Mouse (Mus musculus): Measurements from ENCODE around the gene Vipas39.
"Not testable (repeated sequence)": the region's sequence is repeated elsewhere in the genome, so short reads cannot be mapped to it uniquely, and the experiment has no call there.

The Vipas39 gene

DNA sequence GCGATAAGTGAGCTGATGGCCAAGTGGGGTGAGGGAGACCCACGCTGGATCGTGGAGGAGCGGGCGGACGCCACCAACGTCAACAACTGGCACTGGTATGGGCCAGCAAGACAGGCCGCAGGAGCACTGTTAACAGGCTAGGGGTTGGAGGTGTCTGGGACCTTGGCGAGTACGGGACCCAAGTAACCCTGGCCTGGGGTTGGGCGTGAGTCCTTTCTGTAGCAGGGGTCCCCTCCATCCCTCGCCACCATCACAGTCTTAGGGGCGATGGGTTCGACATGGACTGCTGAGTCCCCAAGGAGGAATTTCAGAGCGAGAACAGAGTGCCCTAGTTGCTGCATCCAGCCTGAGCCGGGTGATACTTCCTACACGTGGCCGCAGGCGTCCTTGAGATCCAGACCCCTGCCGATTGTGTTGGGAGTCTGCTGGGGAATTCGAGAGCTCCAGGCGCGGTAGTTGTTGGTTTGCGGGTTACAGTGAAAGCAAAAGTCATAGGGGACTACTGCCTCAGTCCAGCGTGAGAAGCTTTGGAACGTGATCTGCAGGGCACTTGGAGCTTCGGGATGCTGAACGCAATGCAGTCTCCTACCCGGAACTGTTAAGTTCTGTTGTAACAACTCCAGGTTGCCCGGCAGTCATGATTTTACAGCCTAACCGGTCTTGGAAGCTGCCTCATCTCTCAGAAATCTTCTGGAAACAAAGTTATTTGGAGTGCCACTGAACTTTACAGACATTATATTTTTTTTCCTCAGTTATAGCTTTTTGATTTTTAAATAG is 959 bp upstream of the Vipas39 start:
- DNase-seq (ENCODE audit: low read depth, low spot score): peak; percentile 35

DNA sequence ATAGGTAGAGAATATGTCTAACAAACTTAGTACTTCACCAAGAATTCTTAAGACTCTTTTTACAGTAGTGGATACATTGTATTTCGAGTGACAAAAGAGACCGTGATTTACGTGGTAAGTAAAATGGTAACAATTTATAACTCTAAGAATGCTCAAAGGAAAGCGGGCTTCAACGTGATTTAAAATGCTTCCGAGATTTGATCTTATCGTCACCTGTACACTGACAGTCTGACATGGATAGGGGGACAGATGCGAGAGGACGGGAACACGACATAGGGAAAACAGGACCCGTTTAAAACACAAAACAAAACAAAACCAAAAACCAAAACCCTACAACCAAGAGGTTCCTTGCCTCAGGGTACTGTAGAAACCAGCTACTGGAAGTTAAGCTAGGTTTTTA is 612 bp downstream of the Vipas39 start:
- no peak for DNase-seq (ENCODE audit: low read depth, low spot score)

DNA sequence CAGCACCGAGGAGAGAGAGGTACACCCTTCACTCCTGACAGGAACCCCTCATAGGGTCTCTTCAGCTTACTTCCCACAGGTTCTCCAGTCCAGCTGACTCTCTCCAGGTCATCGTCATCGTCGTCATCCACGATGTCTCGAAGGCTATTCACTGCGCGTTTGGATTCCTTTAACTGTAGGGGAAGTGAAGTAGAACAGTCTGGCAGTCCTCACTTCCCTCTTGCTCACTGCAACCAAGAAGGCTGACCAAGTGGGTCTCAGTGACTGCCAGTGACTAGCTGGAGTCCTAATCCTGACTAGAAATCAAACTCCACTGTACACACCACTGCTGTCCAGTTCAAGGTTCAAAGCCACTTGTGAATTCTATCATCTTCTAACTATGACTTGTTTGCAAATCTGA is 5.5 kb downstream of the Vipas39 start:
- no peak for DNase-seq (ENCODE audit: low read depth, low spot score)

DNA sequence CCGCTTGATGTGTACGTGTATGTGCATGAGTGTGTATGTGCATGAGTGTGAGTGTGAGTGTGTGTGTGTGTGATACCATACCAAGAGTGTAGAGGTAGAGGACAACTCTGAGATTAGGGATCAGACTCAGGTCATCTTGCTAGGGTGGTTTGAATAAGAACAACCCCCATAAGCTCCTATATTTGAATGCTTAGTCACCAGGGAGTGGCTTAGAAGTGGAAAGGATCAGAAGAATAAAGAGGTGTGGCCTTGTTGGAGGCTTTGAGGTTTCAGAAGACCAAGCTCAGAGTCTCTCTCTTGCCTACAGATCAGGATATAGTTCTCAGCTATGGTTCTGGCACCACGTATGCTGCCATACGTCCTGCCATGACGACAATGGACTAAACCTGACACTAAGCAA is 9.4 kb downstream of the Vipas39 start:
- DNase-seq (ENCODE audit: low read depth, low spot score): no peak

DNA sequence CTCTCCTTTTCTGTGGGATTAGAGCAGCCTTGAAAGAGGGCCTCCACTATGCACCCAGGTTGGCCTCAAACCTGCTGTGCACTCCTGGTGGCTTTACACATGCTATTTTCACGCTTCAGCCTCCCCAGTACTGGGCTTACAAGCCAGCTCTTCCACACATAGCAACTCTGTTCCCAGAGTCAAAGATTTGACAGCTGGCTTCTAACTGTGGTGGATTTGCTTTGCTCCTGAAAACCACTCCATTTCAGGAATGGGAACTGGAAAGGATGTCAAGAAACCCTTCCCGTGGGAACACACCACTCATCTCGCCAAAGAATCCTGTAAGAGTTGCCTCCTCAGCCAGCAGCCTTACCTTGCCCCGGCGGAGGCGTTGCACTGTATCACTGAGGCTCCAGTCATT is 12.2 kb downstream of the Vipas39 start:
- DNase-seq (ENCODE audit: low read depth, low spot score): no peak

DNA sequence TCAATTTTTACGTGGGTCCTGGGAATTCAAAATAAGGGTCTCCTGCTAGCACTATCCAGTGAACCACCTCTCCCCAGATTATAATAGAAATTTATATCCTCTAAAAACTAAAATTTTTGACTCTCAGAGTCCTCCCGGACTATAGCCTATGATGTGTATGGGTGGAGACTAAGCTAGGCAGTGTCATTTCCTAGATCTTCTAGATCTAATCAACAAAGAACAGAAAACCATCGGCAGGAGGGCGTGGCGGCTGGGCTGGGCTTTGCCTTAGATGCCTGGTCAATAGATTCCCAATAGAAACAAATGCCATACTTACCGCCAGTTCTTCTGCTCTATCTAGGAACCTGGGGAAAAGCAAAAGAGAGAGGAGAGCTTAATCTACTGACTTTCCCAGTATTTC is 15.9 kb downstream of the Vipas39 start:
- DNase-seq (ENCODE audit: low read depth, low spot score): no peak

DNA sequence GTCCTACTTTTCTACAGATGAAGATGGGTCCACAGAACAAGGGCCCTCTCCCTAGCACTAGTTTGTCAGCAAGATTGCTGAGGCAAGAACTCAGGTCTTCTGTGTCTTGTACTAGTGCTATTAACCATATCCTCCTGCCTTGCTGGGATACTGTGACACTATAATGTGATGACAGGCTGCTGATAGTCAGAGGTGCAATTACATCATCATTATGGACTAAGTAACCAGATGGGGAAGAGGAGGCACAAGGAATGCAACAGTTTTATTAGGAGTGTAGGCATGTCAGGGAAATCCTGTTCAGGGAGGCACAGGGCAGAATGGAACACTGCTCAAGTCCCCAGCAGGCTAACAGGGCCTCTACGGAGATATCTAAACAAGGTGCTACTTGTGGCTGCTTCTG is 27.4 kb downstream of the Vipas39 start, which contains the start of gene Noxred1:
Noxred1 (minus strand) TSS at position 101 of the 400 bp plus-strand sequence.
- no peak for DNase-seq (ENCODE audit: low read depth, low spot score)

DNA sequence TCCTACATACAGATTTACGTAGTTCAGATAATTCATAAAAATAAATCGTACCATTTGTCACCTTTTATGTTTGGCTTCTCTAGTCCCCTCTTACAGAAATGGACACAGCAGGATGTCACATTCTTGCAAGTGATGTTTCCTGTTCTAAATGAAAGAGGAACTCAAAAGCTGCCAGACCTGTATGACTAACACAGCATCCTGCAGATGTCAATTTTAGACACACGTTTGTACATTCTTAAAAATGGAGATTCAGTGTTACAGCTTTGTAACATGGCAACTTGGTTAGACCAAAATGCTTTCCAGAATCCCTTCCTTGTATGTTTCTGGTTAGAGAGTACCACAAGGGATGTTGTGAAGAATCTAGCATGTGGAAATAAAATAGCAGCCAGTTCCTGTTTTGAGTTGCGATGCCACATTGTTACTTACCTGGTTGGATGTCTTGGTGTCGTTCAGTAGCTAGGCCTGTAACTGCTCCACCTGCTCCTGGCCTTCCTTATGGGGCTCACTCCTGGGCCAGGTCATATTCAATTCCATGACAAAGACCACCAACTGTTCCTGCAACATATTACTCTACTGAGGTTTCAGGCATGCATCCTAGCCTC is 29.1 kb downstream of the Vipas39 start:
- peak; percentile 9 for DNase-seq (ENCODE audit: low read depth, low spot score)

DNA sequence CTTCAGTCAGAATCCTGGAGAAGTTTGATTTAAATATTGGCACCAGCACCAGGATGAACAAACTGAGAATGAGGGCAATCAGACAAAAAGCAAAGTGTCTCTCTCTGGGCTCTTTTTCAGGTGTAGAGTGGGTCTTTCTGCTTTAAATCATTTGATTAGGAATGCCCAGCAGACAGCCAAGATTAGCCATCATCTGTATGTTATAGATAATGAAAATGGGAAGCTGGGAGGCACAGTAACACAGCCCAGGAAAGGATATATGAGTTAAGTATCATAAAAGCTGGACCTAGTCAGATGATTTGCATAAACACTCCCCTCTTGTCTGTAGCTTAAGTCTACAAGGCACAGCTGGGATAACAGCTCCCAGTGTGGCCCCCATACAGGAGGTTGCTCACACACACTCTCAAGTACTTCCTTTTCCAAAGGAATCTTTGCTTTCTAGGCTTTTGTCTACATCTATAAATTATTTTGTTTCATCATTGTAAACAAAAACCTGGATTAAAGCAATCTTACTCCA is 35.6 kb downstream of the Vipas39 start:
- no peak for DNase-seq (ENCODE audit: low read depth, low spot score)

DNA sequence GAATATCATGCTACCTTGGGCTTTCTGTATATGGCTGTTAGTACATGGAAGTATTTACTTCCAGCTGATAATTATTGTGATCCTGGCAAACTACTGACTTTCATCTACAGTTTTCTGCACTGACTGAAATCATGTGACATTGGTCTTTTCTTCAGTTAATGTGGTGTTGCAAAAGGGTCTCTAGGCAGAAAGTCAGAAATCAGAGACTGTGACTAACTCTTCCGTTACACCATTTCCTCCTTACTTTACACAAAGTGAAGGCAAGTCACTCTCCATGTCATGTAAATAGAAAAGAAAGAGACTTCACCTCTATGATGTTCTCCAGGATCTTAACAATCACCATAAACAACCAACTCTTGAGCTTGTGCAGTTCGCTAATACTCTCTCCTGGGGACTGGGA is 36.4 kb downstream of the Vipas39 start:
- DNase-seq (ENCODE audit: low read depth, low spot score): no peak

DNA sequence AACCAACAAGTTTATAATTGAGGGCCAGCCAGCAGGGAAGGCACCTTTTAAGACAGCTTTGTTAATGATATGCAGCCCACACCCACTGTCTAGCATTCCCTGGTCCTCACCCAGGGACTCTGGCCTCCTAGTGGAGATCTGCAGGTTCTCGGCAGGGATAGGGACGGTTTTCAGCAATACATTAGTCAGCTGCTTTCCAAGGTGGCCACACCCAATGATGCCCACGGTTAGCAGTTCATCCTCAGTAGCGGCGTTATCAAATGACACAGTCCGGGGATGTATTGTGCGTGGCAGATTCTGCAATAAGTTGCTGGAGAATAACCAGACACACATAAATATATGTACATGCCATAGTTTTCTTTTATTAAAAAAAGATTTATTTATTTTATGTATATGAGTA is 39.3 kb downstream of the Vipas39 start:
- DNase-seq (ENCODE audit: low read depth, low spot score): no peak

DNA sequence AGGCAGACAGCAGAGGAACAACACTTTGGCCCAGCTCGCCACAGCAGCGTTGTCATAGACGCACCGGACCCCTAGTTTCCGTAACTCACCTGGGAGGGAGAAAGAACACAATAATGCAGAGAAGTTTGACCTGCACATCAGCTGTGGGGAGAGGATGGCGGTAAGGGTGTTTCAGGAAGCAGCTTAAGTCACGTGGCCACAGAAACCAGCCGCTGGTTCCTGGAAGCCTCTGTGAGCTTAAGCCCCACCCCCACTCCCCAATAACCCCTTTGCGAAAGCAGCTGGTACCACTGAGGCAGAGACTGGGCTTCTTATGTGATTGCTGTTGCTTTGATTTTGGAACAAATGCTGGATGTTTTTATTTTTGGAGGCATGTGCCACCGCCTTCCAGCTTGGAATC is 41.1 kb downstream of the Vipas39 start:
- peak; percentile 27 for DNase-seq (ENCODE audit: low read depth, low spot score)

DNA sequence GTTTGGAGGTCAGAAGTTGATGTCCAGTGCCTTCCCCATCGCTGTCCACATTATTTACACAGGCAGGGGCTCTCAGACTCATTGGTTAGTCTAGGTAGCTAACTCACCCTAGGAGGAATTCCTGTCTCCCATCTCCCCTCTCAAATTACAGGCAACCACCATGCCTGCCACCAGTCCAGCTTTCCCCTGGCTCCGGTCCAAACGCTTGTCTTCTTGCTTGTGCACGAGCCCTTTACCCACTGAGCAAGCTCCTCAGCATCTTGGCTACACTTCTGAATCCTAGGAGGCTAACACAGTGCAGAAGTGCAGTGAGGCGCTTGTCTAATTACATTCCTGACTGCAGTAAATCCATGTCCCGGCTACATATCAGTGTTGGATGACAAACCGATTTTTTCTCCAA is 46.7 kb downstream of the Vipas39 start:
- no peak for DNase-seq (ENCODE audit: low read depth, low spot score)

DNA sequence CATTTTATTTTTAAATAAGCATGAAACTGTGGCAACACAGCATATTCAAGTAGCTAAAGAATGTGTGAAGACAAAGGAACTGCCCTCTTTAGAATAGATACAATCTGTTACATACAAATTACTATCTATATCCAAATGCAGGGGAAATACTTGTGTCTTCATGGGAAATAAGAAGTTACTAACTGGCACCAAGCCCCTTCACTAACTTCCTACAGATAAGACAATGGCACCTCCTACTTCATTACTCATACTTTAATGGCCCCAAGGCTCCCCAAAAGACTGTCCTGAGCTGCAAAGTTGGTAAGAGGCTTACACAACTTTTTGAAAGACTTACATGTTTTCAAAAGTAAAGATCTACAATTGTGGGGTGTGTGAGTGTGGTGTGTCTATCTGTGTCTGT is 48.5 kb downstream of the Vipas39 start:
- DNase-seq (ENCODE audit: low read depth, low spot score): no peak

DNA sequence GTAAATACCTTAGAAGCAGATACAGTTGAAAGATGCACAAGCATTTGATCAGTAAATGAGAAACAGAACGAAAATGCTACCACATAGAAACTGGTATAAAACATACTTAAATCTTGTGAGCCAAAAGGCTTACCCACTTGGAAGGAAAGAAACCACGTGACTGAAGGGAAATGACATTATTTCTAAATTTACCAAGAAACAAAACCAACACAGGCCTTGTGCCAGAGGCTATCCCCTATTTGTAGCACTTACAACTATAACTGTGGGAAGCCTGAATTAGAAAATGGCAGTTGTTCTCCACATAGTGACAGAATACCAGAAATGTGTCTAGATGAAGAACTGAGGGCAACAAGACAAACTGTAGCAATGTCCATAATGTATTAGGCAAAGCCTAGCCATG is 50.0 kb downstream of the Vipas39 start:
- DNase-seq (ENCODE audit: low read depth, low spot score): no peak

DNA sequence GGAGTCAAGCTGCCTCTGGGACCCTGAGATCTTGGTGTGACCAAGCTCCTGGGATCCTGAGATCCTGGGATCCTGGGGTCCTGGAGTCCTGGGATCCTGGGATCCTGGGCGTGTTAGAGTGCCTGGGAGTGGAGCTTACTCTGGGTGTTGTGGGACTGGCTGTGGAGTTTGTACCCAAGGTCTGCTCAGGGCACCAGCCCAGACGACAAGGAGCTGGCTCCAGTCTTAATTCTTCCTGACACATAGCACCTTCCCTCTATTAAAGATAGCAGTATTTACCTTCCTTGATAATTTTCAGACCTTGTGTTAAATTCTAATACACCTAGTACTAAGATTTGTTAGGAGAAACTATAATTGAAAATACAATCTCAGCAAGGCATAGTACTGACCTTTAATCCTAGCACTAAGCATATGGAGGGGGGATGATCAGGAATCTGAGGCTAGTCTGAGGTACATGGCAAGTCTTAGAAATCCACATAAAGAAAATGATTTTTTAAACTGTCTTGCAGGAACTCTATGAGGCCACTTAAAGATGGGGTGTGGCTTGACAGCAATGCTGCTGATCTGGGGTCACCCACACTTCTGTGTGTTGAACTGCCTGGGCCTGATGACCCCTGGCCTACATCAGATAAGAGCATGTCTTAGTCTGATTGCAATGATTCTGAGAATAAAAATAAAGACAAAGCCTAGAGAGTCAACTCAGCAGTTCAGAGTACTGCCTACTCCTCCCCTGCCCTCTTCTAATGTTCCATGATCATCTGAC is 53.0 kb downstream of the Vipas39 start:
- no peak for DNase-seq (ENCODE audit: low read depth, low spot score)

DNA sequence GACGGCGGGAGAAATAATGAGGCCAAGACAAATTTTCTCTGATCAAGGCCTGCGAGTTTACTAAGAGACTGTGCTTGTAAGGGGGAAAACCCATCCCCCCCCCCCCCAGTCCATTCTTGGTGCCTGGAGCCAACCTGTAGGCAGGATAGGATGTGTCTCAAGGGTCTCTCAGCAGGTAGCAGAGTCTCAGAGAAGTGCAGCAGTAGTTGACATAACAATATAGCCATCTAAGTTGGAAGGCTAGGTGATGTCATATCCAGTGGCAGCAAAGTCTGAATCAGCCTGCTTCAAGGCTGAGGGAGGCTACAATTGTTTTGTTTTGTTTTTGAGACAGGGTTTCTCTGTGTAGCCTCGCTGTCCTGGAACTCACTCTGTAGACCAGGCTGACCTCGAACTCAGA is 60.3 kb downstream of the Vipas39 start:
- not testable (repeated sequence) for DNase-seq (ENCODE audit: low read depth, low spot score)

DNA sequence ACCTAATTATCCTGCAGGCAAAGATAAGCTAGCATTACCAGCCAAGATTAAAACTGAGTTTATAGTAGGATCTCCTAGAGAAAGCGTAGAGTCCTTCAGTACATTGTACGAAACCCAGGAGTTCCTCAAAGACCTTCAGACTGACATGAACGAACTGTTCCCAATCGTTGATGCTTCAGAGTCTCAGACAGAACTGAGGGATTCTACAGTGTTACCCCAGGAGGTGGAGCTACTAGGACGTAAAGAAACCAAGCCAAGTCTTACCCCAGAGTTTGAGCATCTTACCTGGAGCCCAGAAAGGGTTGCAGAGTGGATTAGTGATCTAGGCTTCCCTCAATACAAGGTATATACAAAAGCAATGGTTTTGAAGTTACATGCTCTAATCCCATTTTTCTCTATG is 64.4 kb downstream of the Vipas39 start:
- DNase-seq (ENCODE audit: low read depth, low spot score): peak; percentile 8

DNA sequence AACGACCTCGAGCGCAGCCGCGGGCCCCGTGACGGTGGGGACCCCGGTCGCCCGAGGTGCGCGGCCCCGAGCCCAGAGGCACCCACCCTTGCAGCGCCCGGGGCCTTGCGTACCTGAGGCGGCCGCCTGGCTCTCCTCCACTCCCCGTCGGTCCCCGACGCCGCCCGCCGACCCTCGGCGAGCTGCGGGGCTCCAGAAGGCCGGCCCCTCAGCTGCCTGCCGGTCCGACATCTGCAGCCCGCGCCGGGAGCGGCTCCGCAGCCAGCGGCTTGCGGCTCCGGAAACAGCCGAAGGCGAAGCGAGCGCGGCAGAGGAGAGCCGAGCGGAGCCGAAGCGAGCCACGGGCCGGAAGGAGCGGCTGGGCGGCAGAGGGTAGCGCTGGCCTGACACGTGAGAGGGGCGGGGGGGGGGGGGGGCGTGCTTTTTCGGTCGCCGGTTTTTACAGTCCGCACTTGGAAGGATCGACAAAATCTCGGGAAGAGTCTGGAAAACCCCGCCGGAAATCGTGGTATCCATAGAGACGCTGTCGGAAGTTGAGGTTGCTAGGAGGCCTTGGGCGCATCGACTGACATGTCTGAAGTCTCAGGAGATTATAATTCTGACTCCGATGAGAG is 66.0 kb downstream of the Vipas39 start, which contains the start of gene Tmed8:
Tmed8 (minus strand) TSS at position 482 of the 614 bp plus-strand sequence.
- peak; percentile 89 for DNase-seq (ENCODE audit: low read depth, low spot score)

DNA sequence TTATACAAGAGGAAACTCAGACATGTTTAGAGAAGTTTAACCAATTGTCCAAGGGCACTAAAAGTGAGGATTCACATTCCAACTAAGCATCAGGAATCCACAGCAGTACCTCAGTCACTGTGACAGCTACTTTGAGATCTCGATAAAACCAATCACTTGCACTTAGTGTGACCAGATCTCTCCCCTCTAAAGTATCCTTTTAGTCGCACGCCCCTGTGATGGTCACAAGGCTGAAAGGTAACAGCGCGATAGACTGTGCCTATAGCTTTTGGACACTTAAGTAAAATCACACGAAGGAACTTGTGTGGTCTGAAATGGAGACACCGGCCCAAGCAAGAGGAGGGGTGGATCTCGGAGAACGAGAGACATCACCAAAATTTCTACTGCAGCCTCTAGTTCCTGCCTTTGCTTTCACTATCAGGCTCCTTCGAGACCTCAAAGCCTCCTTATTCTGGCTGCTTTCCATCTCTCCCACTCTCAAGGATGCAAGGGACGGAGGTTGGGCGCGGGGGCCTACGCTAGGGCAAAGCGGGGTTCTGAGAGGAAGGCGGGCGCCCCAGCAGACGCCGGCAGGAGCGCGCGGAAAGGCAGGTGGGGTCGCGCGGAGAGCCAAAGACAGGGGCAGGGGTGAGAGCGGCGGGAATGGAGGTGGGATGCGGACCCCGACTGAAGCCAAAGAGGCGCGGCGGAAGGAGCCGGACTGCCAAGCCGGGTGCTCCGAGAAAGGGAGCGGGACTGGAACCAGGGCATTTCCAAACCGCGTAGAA is 66.7 kb downstream of the Vipas39 start, which contains the start of gene Samd15:
Samd15 (plus strand) TSS at position 518 of the 767 bp plus-strand sequence.
- peak; percentile 57 for DNase-seq (ENCODE audit: low read depth, low spot score)

DNA sequence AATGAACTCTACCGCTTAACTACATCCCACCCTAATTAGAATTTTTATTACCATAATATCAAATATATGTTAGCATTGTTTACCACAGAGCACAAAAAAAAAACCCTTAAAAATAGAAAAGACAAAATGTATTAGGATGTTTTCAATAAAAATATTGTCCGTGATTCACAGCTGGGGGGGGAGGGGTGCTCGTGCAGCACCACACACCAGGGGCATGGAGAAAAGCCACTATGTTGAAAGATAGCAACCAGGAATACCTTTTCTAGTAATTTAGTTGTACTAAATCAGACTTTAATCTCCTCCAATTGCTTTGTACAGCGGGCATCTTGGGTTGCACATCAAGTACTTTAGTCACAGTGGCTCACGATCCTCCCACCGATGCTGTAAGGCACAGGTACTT is 67.3 kb downstream of the Vipas39 start:
- peak; percentile 21 for DNase-seq (ENCODE audit: low read depth, low spot score)

Measured in CD4-positive, CD25-positive, alpha-beta regulatory T cell, adult 2 months (primary cell).